Mouse (Mus musculus) intestine, postnatal 0 days (tissue): ENCODE measurements around the gene Chaf1b. TPM values are rescaled to one million over a fixed set of nuclear protein-coding genes. Genes with fewer than 3 reads are reported as not detected.

Experiments
- ATAC-seq: fragments of 200-750 bp; cut with Nextera tagmentation; 2 replicates; pipeline ENCODE4 v1.8.0; 2017; ENCODE audit warnings: mild to moderate bottlenecking, moderate TSS enrichment, moderate library complexity
- H3K27ac ChIP-seq: fragments of 300-500 bp; sonication (generic); 2 replicates; pipeline ENCODE4 v1.5.1; 2014; ENCODE audit warnings: mild to moderate bottlenecking, low read depth, low read length, moderate library complexity
- H3K27me3 ChIP-seq: fragments of 300-500 bp; sonication (generic); replicated peaks from 2 replicates; pipeline ENCODE4 v1.6.1; 2014; ENCODE audit warnings: low read length, mixed read lengths; ENCODE audit not compliant: control insufficient read depth, insufficient read depth
- H3K36me3 ChIP-seq: fragments of 300-500 bp; sonication (generic); 2 replicates; pipeline ENCODE4 v1.6.1; 2014; ENCODE audit warnings: mild to moderate bottlenecking, moderate library complexity; ENCODE audit not compliant: control insufficient read depth, insufficient read depth
- H3K4me1 ChIP-seq: fragments of 300-500 bp; sonication (generic); replicated peaks from 2 replicates; pipeline ENCODE4 v1.6.1; 2014; ENCODE audit warnings: antibody characterized with exemption, low read length, mixed read lengths; ENCODE audit not compliant: control insufficient read depth, insufficient read depth
- H3K4me2 ChIP-seq: fragments of 300-500 bp; sonication (generic); replicated peaks from 2 replicates; pipeline ENCODE4 v1.6.1; 2014; ENCODE audit warnings: low read depth, mild to moderate bottlenecking, moderate library complexity
- H3K4me3 ChIP-seq: fragments of 300-500 bp; sonication (generic); 2 replicates; pipeline ENCODE4 v1.5.1; 2014; ENCODE audit warnings: low read depth, low read length
- H3K9ac ChIP-seq: fragments of 300-500 bp; sonication (generic); 2 replicates; pipeline ENCODE4 v1.6.1; 2014; ENCODE audit warnings: mild to moderate bottlenecking, low read depth, low read length
- H3K9me3 ChIP-seq: fragments of 300-500 bp; sonication (generic); 2 replicates; pipeline ENCODE4 v1.6.1; 2016; ENCODE audit warnings: mixed run types; ENCODE audit not compliant: control insufficient read depth
- CTCF ChIP-seq: sonication (generic); IDR thresholded peaks from 2 replicates; pipeline ENCODE4 v1.5.1; 2016; ENCODE audit warnings: low read depth, mild to moderate bottlenecking, control low read depth, antibody characterized with exemption, moderate library complexity
- WGBS: fragments of 180-500 bp; shearing (Covaris S2); extraction: QIAGEN DNeasy Blood & Tissue Kit; methylation state at CpG from one replicate; pipeline ENCODE4 v1.1.7; 2014; 5-methylcytosine and 5-hydroxymethylcytosine counted together
- polyA plus RNA-seq: library from polyadenylated mRNA; unstranded; fragments of >200 nt; fragmentation: Nextera tagmentation; extraction: Ambion mirVana; gene quantifications from 2 replicates; pipeline ENCODE4 v1.2.1, GENCODE M21; 2015

The Chaf1b gene
- polyA plus RNA-seq, 1 experiment from 2014 or later, result 18.6 TPM

DNA sequence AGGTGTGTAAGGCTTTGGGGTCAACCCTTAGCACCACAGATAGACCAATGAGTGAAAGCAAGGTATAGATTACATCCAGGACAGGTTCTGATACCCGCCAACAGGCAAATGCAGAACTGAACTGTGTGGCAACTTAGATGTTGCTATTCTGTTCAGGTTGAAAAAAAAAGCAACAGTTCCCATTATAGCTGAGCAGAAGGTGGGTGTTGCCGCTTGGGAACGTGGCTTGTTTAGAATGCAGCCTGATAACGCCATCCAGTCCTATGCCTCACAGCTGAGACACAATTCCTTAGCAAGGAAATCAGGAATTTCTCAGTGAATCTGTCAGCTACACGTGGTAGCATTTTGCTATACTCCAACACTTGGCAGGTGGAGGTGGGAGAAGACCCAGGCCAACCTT lies 9.6 kb downstream of the Chaf1b start:
- Histone ChIP-seq H3K27ac (no peak overlapping the region), H3K4me1 (no peaks in the 10 kb centered on the region), H3K9ac (no peak overlapping the region), H3K36me3 (peaks cover 31% of the 10 kb centered on the region; the same call in 1 of the 2 replicates), H3K4me3 (no peak overlapping the region), H3K4me2 (no peak overlapping the region), H3K27me3 (no peaks in the 10 kb centered on the region), H3K9me3 (no peaks in the 10 kb centered on the region)
- 78% methylated on average over 5 of the region's 5 CpGs for WGBS
- no peak for ATAC-seq
- no peak for TF ChIP-seq CTCF

DNA sequence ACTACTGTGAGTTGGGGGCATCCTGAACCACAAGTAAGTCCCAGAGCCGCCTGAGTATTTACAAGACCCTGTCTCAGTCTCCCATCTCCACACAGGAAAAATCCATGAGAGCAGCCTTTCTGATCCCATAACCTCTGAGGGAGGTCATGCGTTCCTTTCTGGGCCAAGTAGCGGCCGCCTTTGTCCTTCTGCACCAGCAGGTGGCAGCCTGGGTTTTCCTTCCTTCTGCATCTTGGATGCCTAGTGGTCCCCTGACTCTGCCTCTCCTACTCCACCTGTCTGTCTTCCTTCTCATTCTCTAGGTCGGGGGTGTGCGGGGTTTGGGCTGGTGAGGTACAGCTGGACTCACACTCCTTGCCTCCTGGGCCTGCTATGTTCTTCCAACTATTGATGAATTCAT lies 19.3 kb downstream of the Chaf1b start:
- Histone ChIP-seq H3K27ac (no peak overlapping the region), H3K9me3 (no peaks in the 10 kb centered on the region), H3K9ac (no peak overlapping the region), H3K27me3 (no peaks in the 10 kb centered on the region), H3K4me2 (no peak overlapping the region), H3K4me1 (no peaks in the 10 kb centered on the region), H3K4me3 (no peak overlapping the region), H3K36me3 (peaks cover 20% of the 10 kb centered on the region; the same call in 1 of the 2 replicates)
- TF ChIP-seq CTCF, result peak; percentile 68
- WGBS, result 81% methylated on average over 6 of the region's 6 CpGs
- no peak for ATAC-seq

DNA sequence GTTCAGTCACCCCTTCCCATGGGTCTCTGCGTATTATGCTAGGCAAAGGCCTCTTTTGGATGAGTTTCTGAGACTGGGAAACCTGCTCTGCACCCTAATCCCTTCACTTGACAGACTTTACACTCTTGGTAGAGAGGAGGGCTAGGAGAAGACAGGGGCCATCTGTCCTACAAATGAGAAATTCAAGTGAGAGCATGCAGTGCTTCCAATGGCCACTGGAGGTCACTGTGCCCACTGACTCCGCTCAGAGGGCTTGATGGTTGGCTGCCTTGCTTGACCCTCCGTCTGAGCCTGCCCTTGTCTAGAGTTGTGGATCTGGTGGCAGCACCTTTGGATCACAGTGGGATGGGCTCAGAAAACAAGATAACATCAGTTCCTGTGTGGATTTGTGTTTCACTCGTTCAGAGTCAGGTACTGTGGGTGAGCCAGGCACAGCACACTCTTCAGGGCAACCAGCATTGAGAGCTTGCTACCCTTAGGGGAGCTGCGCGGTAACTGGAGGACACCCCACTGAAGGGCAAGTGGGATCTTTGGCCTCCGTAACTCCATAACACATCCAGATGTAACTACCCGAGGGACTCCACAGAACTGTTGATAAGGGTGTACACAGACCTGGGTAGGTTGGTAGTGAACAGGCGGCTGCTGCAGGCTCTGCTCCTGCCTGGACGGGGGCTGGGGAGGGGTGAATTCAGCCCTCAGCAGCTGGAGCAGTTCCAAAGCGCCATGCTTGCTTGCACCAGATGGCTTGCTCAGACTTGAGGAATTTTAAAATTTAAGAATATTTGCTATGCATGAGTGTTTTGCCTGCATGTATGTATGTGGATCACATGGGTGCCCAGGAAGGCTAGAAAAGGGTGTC lies 22.7 kb downstream of the Chaf1b start:
- no peak for ATAC-seq
- Histone ChIP-seq H3K9ac (no peak overlapping the region), H3K4me1 (no peaks in the 10 kb centered on the region), H3K27ac (no peak overlapping the region), H3K27me3 (no peaks in the 10 kb centered on the region), H3K9me3 (no peaks in the 10 kb centered on the region), H3K4me3 (no peak overlapping the region), H3K36me3 (peaks cover 12% of the 10 kb centered on the region; the same call in 1 of the 2 replicates), H3K4me2 (no peak overlapping the region)
- peak; percentile 98 for TF ChIP-seq CTCF
- 57% methylated on average over 11 of the region's 11 CpGs for WGBS

- H3K4me3 ChIP-seq, result no peak overlapping the region
- no peaks in the 10 kb centered on the region; the same call in 1 of the 2 replicates for H3K4me1 ChIP-seq
- 58% methylated on average over 5 of the region's 5 CpGs for WGBS
- no peak for TF ChIP-seq CTCF
- peaks cover 1% of the 10 kb centered on the region; the same call in 1 of the 2 replicates for H3K36me3 ChIP-seq
- H3K9ac ChIP-seq, result no peak overlapping the region
- no peaks in the 10 kb centered on the region for H3K27me3 ChIP-seq
- H3K27ac ChIP-seq, result no peak overlapping the region
- no peak for ATAC-seq
- H3K4me2 ChIP-seq, result no peak overlapping the region
- H3K9me3 ChIP-seq, result no peaks in the 10 kb centered on the region
These were observed 24.1 kb downstream of the Chaf1b start for GRCm38 (mm10) chr16:93907761-93908160.

DNA sequence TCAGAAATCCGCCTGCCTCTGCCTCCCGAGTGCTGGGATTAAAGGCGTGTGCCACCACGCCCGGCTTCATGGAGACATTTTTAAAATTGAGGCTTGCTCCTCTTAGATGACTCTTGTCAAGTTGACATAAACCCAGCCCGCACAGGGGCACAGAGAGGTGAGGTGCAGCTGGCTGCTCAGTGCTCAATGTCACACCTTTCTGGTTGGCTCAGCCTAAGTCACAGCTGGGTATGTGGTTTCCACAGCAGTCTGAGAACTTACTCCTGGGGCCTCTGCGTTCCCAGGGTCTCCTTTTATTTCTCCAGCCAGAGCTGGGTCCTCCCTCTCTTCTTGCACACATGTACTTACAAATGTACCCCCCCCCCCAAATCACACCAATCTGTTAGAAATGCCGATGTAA lies 24.5 kb downstream of the Chaf1b start:
- H3K27ac ChIP-seq, result no peak overlapping the region
- no peak for ATAC-seq
- WGBS, result 88% methylated on average over 8 of the region's 8 CpGs
- H3K9me3 ChIP-seq, result no peaks in the 10 kb centered on the region
- no peak overlapping the region for H3K4me3 ChIP-seq
- TF ChIP-seq CTCF, result no peak
- H3K4me2 ChIP-seq, result no peak overlapping the region
- no peaks in the 10 kb centered on the region; the same call in 1 of the 2 replicates for H3K36me3 ChIP-seq
- H3K4me1 ChIP-seq, result no peaks in the 10 kb centered on the region; the same call in 1 of the 2 replicates
- no peak overlapping the region for H3K9ac ChIP-seq
- H3K27me3 ChIP-seq, result no peaks in the 10 kb centered on the region

GRCm38 (mm10) chr16:93909936-93910335 lies 26.2 kb downstream of the Chaf1b start:
- Histone ChIP-seq H3K9me3 (no peaks in the 10 kb centered on the region), H3K27ac (no peak overlapping the region), H3K27me3 (no peaks in the 10 kb centered on the region), H3K4me3 (no peak overlapping the region), H3K9ac (no peak overlapping the region), H3K4me2 (no peak overlapping the region), H3K4me1 (peaks cover 3% of the 10 kb centered on the region; the same call in 1 of the 2 replicates), H3K36me3 (no peaks in the 10 kb centered on the region; the same call in 1 of the 2 replicates)
- no peak for TF ChIP-seq CTCF
- 75% methylated on average over 3 of the region's 3 CpGs for WGBS
- no peak for ATAC-seq
